Mouse (Mus musculus) limb, embryonic 12.5 days (tissue): ENCODE results near the gene Car3. TPM values are rescaled to one million over a fixed set of nuclear protein-coding genes. Genes with fewer than 3 reads are reported as not detected.

Experiments
- ATAC-seq: fragments of 200-750 bp; cut with Nextera tagmentation; 2 replicates; pipeline ENCODE4 v1.8.0; 2017; ENCODE audit warnings: low read depth, moderate TSS enrichment; ENCODE audit not compliant: insufficient number of reproducible peaks, insufficient read depth, low FRiP score, low TSS enrichment
- H3K27ac ChIP-seq: fragments of 300-500 bp; sonication (generic); 2 replicates; pipeline ENCODE4 v1.5.1; 2016; ENCODE audit warnings: mild to moderate bottlenecking, moderate library complexity
- H3K27me3 ChIP-seq: fragments of 300-500 bp; sonication (generic); 2 replicates; pipeline ENCODE4 v1.6.1; 2016; ENCODE audit warnings: mild to moderate bottlenecking, moderate library complexity
- H3K36me3 ChIP-seq: fragments of 300-500 bp; sonication (generic); 2 replicates; pipeline ENCODE4 v1.6.1; 2016; ENCODE audit warnings: mild to moderate bottlenecking, moderate library complexity
- H3K4me1 ChIP-seq: fragments of 300-500 bp; sonication (generic); replicated peaks from 2 replicates; pipeline ENCODE4 v1.6.1; 2016
- H3K4me2 ChIP-seq: fragments of 300-500 bp; sonication (generic); 2 replicates; pipeline ENCODE4 v1.6.1; 2016; ENCODE audit warnings: mild to moderate bottlenecking, moderate library complexity
- H3K4me3 ChIP-seq: fragments of 300-500 bp; sonication (generic); replicated peaks from 2 replicates; pipeline ENCODE4 v1.5.1; 2016; ENCODE audit warnings: mild to moderate bottlenecking
- H3K9ac ChIP-seq: fragments of 300-500 bp; sonication (generic); replicated peaks from 2 replicates; pipeline ENCODE4 v1.6.1; 2016; ENCODE audit warnings: mild to moderate bottlenecking, moderate library complexity
- H3K9me3 ChIP-seq: fragments of 300-500 bp; sonication (generic); 2 replicates; pipeline ENCODE4 v1.6.1; 2016; ENCODE audit warnings: mild to moderate bottlenecking, moderate library complexity
- WGBS: fragments of 180-500 bp; shearing (Covaris S2); methylation state at CpG from one replicate; pipeline ENCODE4 v1.1.7; 2016; 5-methylcytosine and 5-hydroxymethylcytosine counted together
- polyA plus RNA-seq: library from polyadenylated mRNA; unstranded; fragments of >200 nt; fragmentation: Nextera tagmentation; extraction: Ambion mirVana; gene quantifications from 2 replicates; pipeline ENCODE4 v1.2.1, GENCODE M21; 2016

Car3 gene
- polyA plus RNA-seq, 1 experiment from 2014 or later, result 3.1 TPM

GRCm38 (mm10) chr3:14889085-14889484, 25.8 kb downstream of the Car3 start:
- Histone ChIP-seq H3K9me3 (no peaks in the 10 kb centered on the region), H3K27ac (no peak overlapping the region), H3K9ac (no peak overlapping the region), H3K4me2 (no peak overlapping the region), H3K27me3 (peaks cover 29% of the 10 kb centered on the region), H3K36me3 (no peaks in the 10 kb centered on the region), H3K4me3 (no peak overlapping the region), H3K4me1 (no peaks in the 10 kb centered on the region)
- 68% methylated on average over 2 of the region's 2 CpGs for whole genome bisulfite sequencing
- ATAC-seq, result no peak

- Histone ChIP-seq H3K36me3 (no peaks in the 10 kb centered on the region), H3K4me2 (no peak overlapping the region), H3K9ac (no peak overlapping the region), H3K27me3 (peaks cover 29% of the 10 kb centered on the region), H3K4me1 (no peaks in the 10 kb centered on the region), H3K9me3 (no peaks in the 10 kb centered on the region), H3K27ac (no peak overlapping the region), H3K4me3 (no peak overlapping the region)
- WGBS, result 60% methylated on average over 4 of the region's 4 CpGs
- ATAC-seq, result no peak
These were observed 26.6 kb downstream of the Car3 start for GRCm38 (mm10) chr3:14889716-14890409.

- no peak for ATAC-seq
- Histone ChIP-seq H3K36me3 (no peaks in the 10 kb centered on the region), H3K4me2 (no peak overlapping the region), H3K4me1 (no peaks in the 10 kb centered on the region), H3K4me3 (no peak overlapping the region), H3K9ac (no peak overlapping the region), H3K9me3 (no peaks in the 10 kb centered on the region), H3K27ac (no peak overlapping the region), H3K27me3 (peaks cover 2% of the 10 kb centered on the region; the same call in 1 of the 2 replicates)
- WGBS, result 75% methylated on average over 3 of the region's 3 CpGs
These were observed 29.7 kb downstream of the Car3 start for GRCm38 (mm10) chr3:14892991-14893390.

GRCm38 (mm10) chr3:14893700-14894099, 30.4 kb downstream of the Car3 start:
- WGBS, result 65% methylated on average over 5 of the region's 5 CpGs
- H3K4me2 ChIP-seq, result no peak overlapping the region
- H3K27ac ChIP-seq, result no peak overlapping the region
- H3K9me3 ChIP-seq, result no peaks in the 10 kb centered on the region
- H3K9ac ChIP-seq, result no peak overlapping the region
- no peaks in the 10 kb centered on the region for H3K36me3 ChIP-seq
- H3K4me3 ChIP-seq, result no peak overlapping the region
- no peaks in the 10 kb centered on the region for H3K27me3 ChIP-seq
- no peaks in the 10 kb centered on the region for H3K4me1 ChIP-seq
- ATAC-seq, result no peak

- ATAC-seq, result no peak
- H3K9me3 ChIP-seq, result no peaks in the 10 kb centered on the region
- H3K36me3 ChIP-seq, result no peaks in the 10 kb centered on the region
- no peaks in the 10 kb centered on the region for H3K27me3 ChIP-seq
- WGBS, result 95% methylated on average over 3 of the region's 3 CpGs
- H3K4me1 ChIP-seq, result no peaks in the 10 kb centered on the region
- no peak overlapping the region for H3K4me2 ChIP-seq
- H3K4me3 ChIP-seq, result no peak overlapping the region
- H3K27ac ChIP-seq, result no peak overlapping the region
- no peak overlapping the region for H3K9ac ChIP-seq
These were observed 32.0 kb downstream of the Car3 start for GRCm38 (mm10) chr3:14895333-14895732.

- Histone ChIP-seq H3K27me3 (no peaks in the 10 kb centered on the region), H3K9me3 (no peaks in the 10 kb centered on the region), H3K4me3 (no peak overlapping the region), H3K27ac (no peak overlapping the region), H3K36me3 (no peaks in the 10 kb centered on the region), H3K4me1 (no peaks in the 10 kb centered on the region), H3K4me2 (no peak overlapping the region), H3K9ac (no peak overlapping the region)
- no peak for ATAC-seq
- 76% methylated on average over 6 of the region's 6 CpGs for WGBS
These were observed 34.5 kb downstream of the Car3 start for GRCm38 (mm10) chr3:14897770-14898169.

- WGBS, result 86% methylated on average over 3 of the region's 3 CpGs
- H3K36me3 ChIP-seq, result no peaks in the 10 kb centered on the region
- no peak for ATAC-seq
These were observed 40.1 kb downstream of the Car3 start for GRCm38 (mm10) chr3:14903380-14903779.

GRCm38 (mm10) chr3:14904165-14904564, 40.9 kb downstream of the Car3 start:
- Histone ChIP-seq H3K27me3 (no peaks in the 10 kb centered on the region), H3K27ac (no peak overlapping the region), H3K4me3 (no peak overlapping the region), H3K4me2 (no peak overlapping the region), H3K4me1 (no peaks in the 10 kb centered on the region), H3K9ac (no peak overlapping the region), H3K9me3 (no peaks in the 10 kb centered on the region), H3K36me3 (no peaks in the 10 kb centered on the region)
- WGBS, result 91% methylated on average over 3 of the region's 3 CpGs
- ATAC-seq, result no peak

More at GRCm38 (mm10) chr3:14903380-14903779, 40.1 kb downstream of the Car3 start:
- no peaks in the 10 kb centered on the region for H3K27me3 ChIP-seq
- no peak overlapping the region for H3K27ac ChIP-seq
- no peaks in the 10 kb centered on the region for H3K4me1 ChIP-seq
- H3K9me3 ChIP-seq, result no peaks in the 10 kb centered on the region
- H3K4me3 ChIP-seq, result no peak overlapping the region
- no peak overlapping the region for H3K4me2 ChIP-seq
- no peak overlapping the region for H3K9ac ChIP-seq

- Histone ChIP-seq H3K9ac (no peak overlapping the region), H3K27me3 (no peaks in the 10 kb centered on the region), H3K27ac (no peak overlapping the region), H3K4me1 (no peaks in the 10 kb centered on the region), H3K4me2 (no peak overlapping the region), H3K36me3 (no peaks in the 10 kb centered on the region), H3K9me3 (no peaks in the 10 kb centered on the region), H3K4me3 (no peak overlapping the region)
- ATAC-seq, result no peak
- WGBS, result 18% methylated on average over 1 of the region's 1 CpGs
These were observed 44.0 kb downstream of the Car3 start for GRCm38 (mm10) chr3:14907271-14907670.

- no peaks in the 10 kb centered on the region for H3K9me3 ChIP-seq
- H3K27me3 ChIP-seq, result no peaks in the 10 kb centered on the region
- H3K4me2 ChIP-seq, result no peak overlapping the region
- no peak overlapping the region for H3K4me3 ChIP-seq
- no peaks in the 10 kb centered on the region for H3K36me3 ChIP-seq
- WGBS, result 84% methylated on average over 4 of the region's 4 CpGs
- no peak overlapping the region for H3K27ac ChIP-seq
- no peak overlapping the region for H3K9ac ChIP-seq
- H3K4me1 ChIP-seq, result no peaks in the 10 kb centered on the region
- ATAC-seq, result no peak
These were observed 48.8 kb downstream of the Car3 start for GRCm38 (mm10) chr3:14911992-14912582.

- no peak for ATAC-seq
- Histone ChIP-seq H3K4me3 (no peak overlapping the region), H3K36me3 (no peaks in the 10 kb centered on the region), H3K4me1 (no peaks in the 10 kb centered on the region), H3K27ac (no peak overlapping the region), H3K9me3 (no peaks in the 10 kb centered on the region), H3K9ac (no peak overlapping the region), H3K4me2 (no peak overlapping the region), H3K27me3 (no peaks in the 10 kb centered on the region)
- 91% methylated on average over 4 of the region's 4 CpGs for WGBS
These were observed 50.5 kb downstream of the Car3 start for GRCm38 (mm10) chr3:14913774-14914173.

- Histone ChIP-seq H3K4me3 (no peak overlapping the region), H3K27ac (no peak overlapping the region), H3K4me2 (no peak overlapping the region), H3K4me1 (no peaks in the 10 kb centered on the region), H3K9ac (no peak overlapping the region), H3K36me3 (no peaks in the 10 kb centered on the region), H3K9me3 (no peaks in the 10 kb centered on the region), H3K27me3 (no peaks in the 10 kb centered on the region)
- 91% methylated on average over 2 of the region's 2 CpGs for WGBS
- no peak for ATAC-seq
These were observed 52.0 kb downstream of the Car3 start for GRCm38 (mm10) chr3:14915355-14915754.
